Mouse (Mus musculus) cerebellum, adult 18-20 months (tissue): ENCODE measurements around the gene Serpinb6a.

ENCODE experiments used
- DNase-seq, 2 experiments: peaks; one replicate each; pipeline ENCODE4 v3.0.0; 2021

The Serpinb6a gene

GRCm38 (mm10) chr13:34002058-34003006, at the start of gene Serpinb6a, which contains the start of gene Ripk1:
Gene Serpinb6a, minus strand, starts transcription at chr13:34002794.
Gene Ripk1, plus strand, starts transcription at chr13:34002363.
- peak; percentile 89 for DNase-seq

- no peak for DNase-seq
These were observed 49.1 kb upstream of the Serpinb6a start for GRCm38 (mm10) chr13:34051692-34052091.

GRCm38 (mm10) chr13:34050479-34050878, 47.9 kb upstream of the Serpinb6a start:
- no peak for DNase-seq

GRCm38 (mm10) chr13:34047526-34047925, 44.9 kb upstream of the Serpinb6a start:
- DNase-seq, result no peak

- peak; percentile 78 to 79 for DNase-seq
These were observed 43.9 kb upstream of the Serpinb6a start for GRCm38 (mm10) chr13:34046421-34047012.

- DNase-seq, result no peak
These were observed 43.1 kb upstream of the Serpinb6a start for GRCm38 (mm10) chr13:34045511-34046249.

- DNase-seq, result no peak
These were observed 41.3 kb upstream of the Serpinb6a start for GRCm38 (mm10) chr13:34043716-34044393.

GRCm38 (mm10) chr13:34040091-34040490, 37.5 kb upstream of the Serpinb6a start:
- DNase-seq, result no peak

GRCm38 (mm10) chr13:34038901-34039341, 36.3 kb upstream of the Serpinb6a start:
- no peak for DNase-seq

GRCm38 (mm10) chr13:34038056-34038432, 35.5 kb upstream of the Serpinb6a start:
- DNase-seq, result no peak

- DNase-seq, result peak; percentile 96
These were observed 34.8 kb upstream of the Serpinb6a start, which contains the start of gene Bphl for GRCm38 (mm10) chr13:34037172-34038055. Gene Bphl, plus strand, starts transcription at chr13:34037597.

GRCm38 (mm10) chr13:34036726-34037125, 34.1 kb upstream of the Serpinb6a start:
- DNase-seq, result no peak

- peak in 1 of 2 experiments; percentile 31 for DNase-seq
These were observed 32.8 kb upstream of the Serpinb6a start for GRCm38 (mm10) chr13:34035424-34035823.

GRCm38 (mm10) chr13:34032041-34032440, 29.4 kb upstream of the Serpinb6a start:
- no peak for DNase-seq

GRCm38 (mm10) chr13:34021998-34022397, 19.4 kb upstream of the Serpinb6a start:
- no peak for DNase-seq

- DNase-seq, result no peak
These were observed 15.9 kb upstream of the Serpinb6a start for GRCm38 (mm10) chr13:34018521-34018920.

- DNase-seq, result peak; percentile 45
These were observed 14.5 kb upstream of the Serpinb6a start for GRCm38 (mm10) chr13:34016927-34017569.

- no peak for DNase-seq
These were observed 4.6 kb upstream of the Serpinb6a start for GRCm38 (mm10) chr13:34007234-34007633.

- DNase-seq, result no peak
These were observed 464 bp upstream of the Serpinb6a start for GRCm38 (mm10) chr13:34003058-34003457.

- DNase-seq, result peak; percentile 72 to 77
These were observed 7.4 kb downstream of the Serpinb6a start for GRCm38 (mm10) chr13:33995197-33995596.

- DNase-seq, result no peak
These were observed 13.0 kb downstream of the Serpinb6a start for GRCm38 (mm10) chr13:33989625-33990024.
